Mouse (Mus musculus) neural tube, embryonic 11.5 days (tissue): ENCODE data around the gene Lipc. TPM values are rescaled to one million over a fixed set of nuclear protein-coding genes. Genes with fewer than 3 reads are reported as not detected.

ENCODE experiments used
- ATAC-seq: fragments of 200-750 bp; cut with Nextera tagmentation; 2 replicates; pipeline ENCODE4 v1.8.0; 2017; ENCODE audit warnings: moderate number of reproducible peaks, mild to moderate bottlenecking, moderate TSS enrichment, moderate library complexity; ENCODE audit not compliant: insufficient read depth, low FRiP score, low TSS enrichment
- DNase-seq: peaks from one replicate; pipeline ENCODE4 v3.0.0-alpha.2; 2015; ENCODE audit warnings: low spot score
- H3K27ac ChIP-seq: fragments of 300-500 bp; sonication (generic); 2 replicates; pipeline ENCODE4 v1.5.1; 2014; ENCODE audit warnings: low read depth, mild to moderate bottlenecking, low read length
- H3K27me3 ChIP-seq: fragments of 300-500 bp; sonication (generic); 2 replicates; pipeline ENCODE4 v1.6.1; 2014; ENCODE audit warnings: mild to moderate bottlenecking, low read length, mixed read lengths; ENCODE audit not compliant: control insufficient read depth, insufficient read depth
- H3K36me3 ChIP-seq: fragments of 300-500 bp; sonication (generic); 2 replicates; pipeline ENCODE4 v1.6.1; 2014; ENCODE audit warnings: mild to moderate bottlenecking, low read length, moderate library complexity, mixed read lengths; ENCODE audit not compliant: control insufficient read depth, insufficient read depth
- H3K4me1 ChIP-seq: fragments of 300-500 bp; sonication (generic); 2 replicates; pipeline ENCODE4 v1.6.1; 2014; ENCODE audit warnings: low read length, mixed read lengths; ENCODE audit not compliant: control insufficient read depth, insufficient read depth
- H3K4me2 ChIP-seq: fragments of 300-500 bp; sonication (generic); 2 replicates; pipeline ENCODE4 v1.6.1; 2014; ENCODE audit warnings: low read depth, mild to moderate bottlenecking, moderate library complexity
- H3K4me3 ChIP-seq: fragments of 300-500 bp; sonication (generic); 2 replicates; pipeline ENCODE4 v1.5.1; 2014; ENCODE audit warnings: low read depth, low read length
- H3K9ac ChIP-seq: fragments of 300-500 bp; sonication (generic); 2 replicates; pipeline ENCODE4 v1.6.1; 2014; ENCODE audit warnings: mild to moderate bottlenecking, low read length
- H3K9me3 ChIP-seq: fragments of 300-500 bp; sonication (generic); 2 replicates; pipeline ENCODE4 v1.6.1; 2016; ENCODE audit warnings: low read length; ENCODE audit not compliant: control insufficient read depth
- WGBS: fragments of 180-500 bp; shearing (Covaris S2); extraction: QIAGEN DNeasy Blood & Tissue Kit; methylation state at CpG from one replicate; pipeline ENCODE4 v1.1.7; 2014; 5-methylcytosine and 5-hydroxymethylcytosine counted together
- polyA plus RNA-seq: library from polyadenylated mRNA; unstranded; fragments of >200 nt; fragmentation: Nextera tagmentation; extraction: Ambion mirVana; gene quantifications from 2 replicates; pipeline ENCODE4 v1.2.1, GENCODE M21; 2014

Gene Lipc
- polyA plus RNA-seq, 1 experiment from 2014 or later, result not detected

GRCm38 (mm10) chr9:70818739-70819138 lies 133.3 kb downstream of the Lipc start:
- Histone ChIP-seq H3K9me3 (no peaks in the 10 kb centered on the region), H3K9ac (no peak overlapping the region), H3K27ac (no peak overlapping the region), H3K4me1 (0 out of 2 replicates have a peak, but pooled peaks cover 2% of the 10 kb centered on the region), H3K4me3 (no peak overlapping the region), H3K4me2 (no peak overlapping the region), H3K27me3 (no peaks in the 10 kb centered on the region), H3K36me3 (no peaks in the 10 kb centered on the region)
- ATAC-seq (no peak), DNase-seq (no peak)
- 88% methylated on average over 14 of the region's 14 CpGs for WGBS

DNA sequence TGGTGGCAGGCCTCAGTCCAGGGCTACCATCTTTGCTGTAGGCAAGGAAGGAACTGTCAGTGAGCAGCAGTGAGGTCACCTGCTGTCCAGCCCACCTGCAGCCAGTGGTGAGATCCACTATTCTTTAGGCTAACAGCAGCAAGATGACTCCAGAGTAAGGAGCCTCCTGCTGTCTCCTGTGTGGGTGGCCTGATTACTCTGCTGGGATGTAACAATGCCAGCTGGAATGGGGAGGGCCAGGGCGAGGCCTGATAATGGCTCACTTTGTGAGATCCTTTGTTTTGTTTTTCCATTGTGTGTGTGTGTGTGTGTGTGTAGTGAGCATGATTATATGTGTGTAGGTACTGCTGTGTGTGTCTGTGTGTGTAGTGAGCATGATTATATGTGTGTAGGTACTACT lies 134.6 kb downstream of the Lipc start:
- Histone ChIP-seq H3K4me2 (no peak overlapping the region), H3K4me3 (no peak overlapping the region), H3K9me3 (no peaks in the 10 kb centered on the region), H3K36me3 (no peaks in the 10 kb centered on the region), H3K4me1 (0 out of 2 replicates have a peak, but pooled peaks cover 2% of the 10 kb centered on the region), H3K27me3 (no peaks in the 10 kb centered on the region), H3K9ac (no peak overlapping the region), H3K27ac (0 out of 2 replicates have a peak overlapping the region, but pooled peaks have one; percentile 20)
- no peak for DNase-seq
- no peak for ATAC-seq
- 21% methylated on average over 1 of the region's 1 CpGs for WGBS

DNA sequence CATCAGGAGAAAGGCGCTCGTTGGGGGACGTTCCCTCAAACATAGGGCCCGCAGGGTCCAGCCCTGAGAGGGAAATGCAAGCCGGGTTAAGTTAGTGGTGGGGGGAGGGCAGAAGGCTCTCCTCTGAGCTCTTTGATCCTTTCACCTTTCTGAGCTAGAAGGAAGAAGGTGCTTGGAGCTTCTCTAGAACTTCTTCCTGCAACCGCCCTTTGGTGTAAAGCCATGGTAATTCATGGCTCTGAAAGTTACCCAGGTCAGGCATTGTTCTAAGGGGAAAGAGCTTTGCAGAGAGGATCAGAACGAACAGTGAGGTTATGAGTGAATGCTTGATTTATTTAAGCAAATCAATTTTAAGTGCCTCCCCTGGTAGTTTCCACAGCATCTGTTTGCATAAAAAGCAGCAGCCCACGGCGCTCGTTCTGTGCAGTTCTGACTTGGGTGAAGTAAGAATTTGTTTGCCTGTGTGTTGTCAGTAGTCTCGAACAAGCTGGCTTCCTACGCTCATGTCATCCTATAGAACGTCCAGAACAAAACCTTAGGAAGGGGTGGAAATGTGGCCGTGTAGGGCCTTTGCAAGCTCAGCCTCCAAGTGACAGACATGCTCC lies 135.2 kb downstream of the Lipc start:
- Histone ChIP-seq H3K36me3 (no peaks in the 10 kb centered on the region), H3K4me3 (no peak overlapping the region), H3K4me1 (0 out of 2 replicates have a peak, but pooled peaks cover 2% of the 10 kb centered on the region), H3K27ac (no peak overlapping the region), H3K4me2 (no peak overlapping the region), H3K9me3 (no peaks in the 10 kb centered on the region), H3K27me3 (no peaks in the 10 kb centered on the region), H3K9ac (no peak overlapping the region)
- 64% methylated on average over 14 of the region's 14 CpGs for WGBS
- no peak for DNase-seq
- ATAC-seq, result no peak

DNA sequence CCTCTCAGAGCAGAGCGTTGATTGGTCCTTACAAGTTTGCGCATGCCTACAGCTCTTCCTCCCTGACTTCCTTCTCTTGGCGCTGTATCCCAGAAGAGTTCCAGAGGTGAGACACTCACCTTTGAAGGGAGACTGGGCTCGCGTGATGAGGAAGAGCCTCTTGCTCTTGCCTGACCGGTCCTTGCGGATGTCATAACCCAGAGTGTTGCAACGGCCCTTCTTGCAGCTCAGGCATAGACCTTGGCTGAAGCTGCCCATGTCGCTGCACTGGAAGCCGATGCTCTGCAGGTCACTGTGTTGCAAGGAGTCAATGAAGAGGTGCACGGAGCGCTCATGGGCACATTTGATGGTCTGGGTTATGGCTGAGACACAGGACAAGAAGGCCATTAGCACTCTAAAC lies 139.5 kb downstream of the Lipc start:
- no peak overlapping the region for H3K4me3 ChIP-seq
- H3K27me3 ChIP-seq, result no peaks in the 10 kb centered on the region
- WGBS, result 94% methylated on average over 12 of the region's 12 CpGs
- no peaks in the 10 kb centered on the region for H3K9me3 ChIP-seq
- H3K36me3 ChIP-seq, result no peaks in the 10 kb centered on the region
- 0 out of 2 replicates have a peak, but pooled peaks cover 2% of the 10 kb centered on the region for H3K4me1 ChIP-seq
- DNase-seq (no peak), ATAC-seq (no peak)
- no peak overlapping the region for H3K4me2 ChIP-seq
- H3K9ac ChIP-seq, result no peak overlapping the region
- H3K27ac ChIP-seq, result no peak overlapping the region

DNA sequence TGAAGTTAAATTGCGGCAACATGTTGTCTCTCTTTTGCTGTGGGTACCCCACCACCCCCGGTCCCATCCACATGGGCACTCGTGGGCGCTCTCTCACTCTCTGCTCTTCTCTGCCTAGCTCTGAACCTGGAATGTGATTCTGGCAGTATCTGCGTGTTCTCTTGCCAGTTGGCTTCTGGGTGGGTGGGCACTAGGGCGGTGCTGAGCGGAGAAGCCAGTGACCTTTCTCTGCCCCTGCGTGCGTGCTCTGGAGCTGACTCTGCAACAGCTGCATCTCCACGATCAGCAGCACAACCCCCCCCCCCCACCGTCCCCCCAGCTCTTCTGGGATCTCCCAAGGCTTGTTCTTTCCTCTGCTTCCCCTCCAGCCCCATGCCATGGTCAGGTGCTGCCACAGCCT lies 144.3 kb downstream of the Lipc start:
- H3K9me3 ChIP-seq, result no peaks in the 10 kb centered on the region
- no peak for ATAC-seq
- no peak overlapping the region for H3K9ac ChIP-seq
- H3K36me3 ChIP-seq, result no peaks in the 10 kb centered on the region
- H3K4me1 ChIP-seq, result no peaks in the 10 kb centered on the region
- WGBS, result 58% methylated on average over 11 of the region's 11 CpGs
- H3K4me2 ChIP-seq, result no peak overlapping the region
- no peak overlapping the region for H3K4me3 ChIP-seq
- no peak overlapping the region for H3K27ac ChIP-seq
- no peaks in the 10 kb centered on the region for H3K27me3 ChIP-seq
- DNase-seq, result no peak

DNA sequence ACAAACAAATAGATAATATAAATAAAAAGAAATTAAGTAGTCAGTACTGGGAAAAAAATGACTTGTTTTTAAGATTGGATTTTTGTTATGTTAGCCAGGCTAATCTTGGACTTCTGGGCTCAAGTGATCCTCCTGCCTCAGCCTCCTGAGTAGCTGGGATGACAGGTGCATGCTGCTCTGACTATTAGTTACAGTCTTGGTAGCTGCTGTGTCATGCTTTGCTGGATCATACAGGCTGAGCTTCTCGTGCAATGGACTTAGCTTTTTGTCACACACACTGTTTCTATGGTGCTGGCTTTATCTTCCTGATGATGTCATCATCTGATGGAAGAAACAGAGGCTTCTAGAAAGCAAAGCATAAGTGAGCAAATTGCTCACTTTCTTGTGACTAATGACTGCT lies 146.0 kb downstream of the Lipc start:
- ATAC-seq, result no peak
- no peaks in the 10 kb centered on the region for H3K4me1 ChIP-seq
- H3K27me3 ChIP-seq, result no peaks in the 10 kb centered on the region
- no peaks in the 10 kb centered on the region for H3K9me3 ChIP-seq
- no peak overlapping the region for H3K4me2 ChIP-seq
- no peak overlapping the region for H3K4me3 ChIP-seq
- WGBS, result 75% methylated on average over 1 of the region's 1 CpGs
- H3K36me3 ChIP-seq, result no peaks in the 10 kb centered on the region
- H3K9ac ChIP-seq, result no peak overlapping the region
- no peak overlapping the region for H3K27ac ChIP-seq
- no peak for DNase-seq

- H3K27me3 ChIP-seq, result no peaks in the 10 kb centered on the region
- no peak overlapping the region for H3K27ac ChIP-seq
- no peaks in the 10 kb centered on the region for H3K9me3 ChIP-seq
- H3K36me3 ChIP-seq, result no peaks in the 10 kb centered on the region
- no peaks in the 10 kb centered on the region for H3K4me1 ChIP-seq
- 86% methylated on average over 3 of the region's 3 CpGs for WGBS
- H3K4me2 ChIP-seq, result no peak overlapping the region
- DNase-seq, result no peak
- H3K9ac ChIP-seq, result no peak overlapping the region
- no peak for ATAC-seq
- no peak overlapping the region for H3K4me3 ChIP-seq
Measured at GRCm38 (mm10) chr9:70802816-70803215, 149.2 kb downstream of the Lipc start.

DNA sequence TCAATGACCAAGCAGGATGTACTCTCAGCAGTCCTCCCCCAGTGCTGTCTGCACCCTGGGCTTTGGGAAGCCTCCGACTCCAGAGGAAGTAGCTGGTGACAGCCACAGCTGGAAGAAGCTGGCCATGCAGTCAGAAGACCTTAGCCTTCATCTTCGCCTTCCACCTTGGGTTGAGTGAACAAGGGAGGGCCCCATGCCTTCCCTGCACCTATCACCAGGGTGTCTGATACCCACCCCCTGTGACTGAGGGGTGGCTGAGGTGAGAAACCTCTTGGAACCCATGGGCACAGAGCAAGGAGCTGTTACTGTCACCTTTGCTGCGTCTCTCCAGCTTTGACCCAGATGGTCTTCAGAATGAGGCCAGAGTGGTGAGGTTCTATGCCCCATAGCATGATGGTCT lies 150.3 kb downstream of the Lipc start:
- Histone ChIP-seq H3K4me2 (no peak overlapping the region), H3K9me3 (no peaks in the 10 kb centered on the region), H3K36me3 (no peaks in the 10 kb centered on the region), H3K27me3 (no peaks in the 10 kb centered on the region), H3K4me1 (no peaks in the 10 kb centered on the region), H3K4me3 (no peak overlapping the region), H3K27ac (no peak overlapping the region), H3K9ac (no peak overlapping the region)
- no peak for ATAC-seq
- no peak for DNase-seq
- 84% methylated on average over 3 of the region's 3 CpGs for WGBS

DNA sequence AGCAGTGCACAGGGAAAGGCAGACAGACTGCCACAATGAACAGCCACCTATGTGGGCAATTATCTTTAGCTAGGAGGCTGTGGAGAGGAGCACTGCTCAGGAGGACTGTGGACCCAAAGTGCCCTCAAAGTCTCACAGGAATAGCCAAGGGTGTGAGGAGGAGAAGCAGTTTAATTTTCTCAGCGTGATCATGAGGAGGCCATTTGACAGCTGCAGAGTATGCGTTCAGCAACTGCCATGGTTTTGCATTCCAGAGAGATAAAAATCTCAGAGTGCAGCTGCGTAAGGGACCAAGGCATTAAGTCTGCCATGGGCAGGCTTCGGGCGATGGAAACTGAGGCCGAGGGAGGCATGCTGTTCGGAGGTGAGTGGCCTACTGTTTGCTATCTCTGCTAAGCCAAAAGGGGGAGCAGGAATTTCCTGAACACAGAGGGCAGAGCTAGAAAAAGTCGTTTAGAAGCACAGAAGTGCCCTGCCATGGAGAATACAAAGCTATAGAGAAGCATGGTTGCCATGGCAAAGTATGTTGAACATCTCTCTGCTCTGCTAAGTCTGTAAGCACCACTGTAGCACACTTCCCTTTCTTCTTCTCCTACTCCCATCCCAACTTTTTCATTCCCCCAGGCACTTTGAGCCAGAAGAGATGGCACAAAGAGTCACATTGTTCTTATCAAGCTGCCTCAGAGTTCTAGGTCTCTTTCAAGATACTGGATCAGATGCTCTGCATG lies 151.3 kb downstream of the Lipc start:
- ATAC-seq (no peak), DNase-seq (no peak)
- H3K9me3 ChIP-seq, result no peaks in the 10 kb centered on the region
- no peak overlapping the region for H3K27ac ChIP-seq
- no peak overlapping the region for H3K4me2 ChIP-seq
- no peaks in the 10 kb centered on the region for H3K27me3 ChIP-seq
- H3K4me3 ChIP-seq, result no peak overlapping the region
- WGBS, result 73% methylated on average over 8 of the region's 8 CpGs
- H3K9ac ChIP-seq, result no peak overlapping the region
- H3K36me3 ChIP-seq, result no peaks in the 10 kb centered on the region
- H3K4me1 ChIP-seq, result no peaks in the 10 kb centered on the region
